Mouse (Mus musculus) heart, adult 9 months (tissue): ENCODE measurements around the gene Nadk.
A peak's percentile ranks its signal among the peaks of the same experiment; 100 is the strongest.

Source experiments
- DNase-seq, 2 experiments: peaks; one replicate each; pipeline ENCODE4 v3.0.0; 2022; ENCODE audit warnings: low spot score in 2 of 2

The Nadk gene

DNA sequence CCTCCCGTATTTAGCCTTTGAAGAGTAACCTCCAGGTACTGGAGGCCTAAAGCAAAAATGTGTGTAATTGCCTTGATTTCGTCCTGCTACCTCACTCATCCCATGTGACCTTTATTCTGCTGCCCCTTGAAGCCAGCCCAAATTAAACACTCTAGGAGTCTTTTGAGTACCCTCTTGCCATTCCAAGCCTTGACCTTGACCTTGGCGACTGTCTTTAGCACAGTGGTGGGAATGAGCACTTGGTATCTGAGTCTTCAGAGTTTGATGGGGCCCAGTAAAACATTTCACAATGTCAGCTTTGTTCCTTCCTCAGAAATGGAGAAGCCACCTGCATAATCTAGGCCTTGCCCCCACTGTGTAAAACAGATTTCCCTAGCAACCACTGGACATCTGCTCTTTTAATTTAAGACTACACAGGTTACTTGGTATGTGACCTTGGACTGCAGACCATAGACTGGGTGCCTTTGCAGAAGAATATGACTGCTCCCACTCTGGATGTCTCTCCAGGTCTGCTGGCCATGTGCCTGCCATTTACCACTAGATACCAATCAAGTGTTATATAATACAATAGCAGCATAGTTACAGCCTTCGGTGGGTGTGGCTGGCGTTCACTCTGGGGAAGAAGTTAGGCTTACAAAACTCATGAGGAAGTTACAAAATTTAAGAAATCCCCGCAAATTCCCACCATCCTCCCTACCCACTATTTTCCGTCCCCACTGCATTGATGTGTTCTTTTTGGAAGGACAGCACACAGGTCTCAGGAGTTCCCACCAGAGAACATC lies at the start of gene Nadk:
Gene Nadk (plus strand): TSS at position 718 of the 782 bp plus-strand sequence.
- peak; percentile 55 to 68 for DNase-seq

DNA sequence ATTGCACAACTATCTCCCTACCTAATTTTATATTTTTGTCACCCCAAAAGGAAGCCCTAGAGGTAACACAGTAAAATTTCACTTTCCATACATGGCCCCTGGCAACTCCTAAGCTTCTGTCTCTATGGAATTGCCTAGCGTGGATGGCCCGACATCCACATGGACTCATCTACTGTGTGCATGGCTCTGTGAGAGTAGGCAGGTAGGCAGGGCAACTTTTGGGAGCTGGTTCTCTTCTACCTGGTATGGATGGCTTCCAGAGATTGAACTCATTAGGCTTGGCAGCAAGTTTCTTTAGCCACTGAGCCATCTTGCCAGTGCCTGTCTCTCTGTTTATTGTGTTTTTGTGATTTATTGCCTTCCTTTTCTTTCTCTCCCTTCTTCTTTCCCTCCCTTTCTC lies 47.4 kb upstream of the Nadk start:
- DNase-seq, result no peak

DNA sequence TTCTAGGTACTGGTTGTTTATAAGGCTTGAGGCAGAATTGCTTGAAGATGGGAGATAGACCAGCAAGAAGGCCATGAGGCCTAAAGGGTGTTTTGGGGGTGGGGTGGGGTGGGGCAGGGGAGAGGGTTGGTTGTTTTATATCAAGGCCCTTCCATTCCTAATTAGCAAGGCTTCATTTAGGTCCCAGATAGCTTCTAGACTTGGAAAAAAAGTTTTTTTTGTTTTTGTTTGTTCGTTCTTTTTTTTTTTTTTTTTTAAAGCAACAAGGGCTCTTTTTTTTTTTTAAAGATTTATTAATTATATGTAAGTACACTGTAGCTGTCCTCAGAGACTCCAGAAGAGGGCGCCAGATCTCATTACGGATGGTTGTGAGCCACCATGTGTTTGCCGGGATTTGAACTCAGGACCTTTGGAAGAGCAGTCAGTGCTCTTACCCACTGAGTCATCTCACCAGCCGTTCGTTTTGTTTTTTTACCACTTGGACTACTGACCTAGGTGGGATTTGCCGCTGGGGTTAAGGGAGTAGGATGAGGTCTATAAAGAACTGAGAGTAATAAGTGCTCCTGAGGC lies 44.1 kb upstream of the Nadk start:
- DNase-seq, result no peak

DNA sequence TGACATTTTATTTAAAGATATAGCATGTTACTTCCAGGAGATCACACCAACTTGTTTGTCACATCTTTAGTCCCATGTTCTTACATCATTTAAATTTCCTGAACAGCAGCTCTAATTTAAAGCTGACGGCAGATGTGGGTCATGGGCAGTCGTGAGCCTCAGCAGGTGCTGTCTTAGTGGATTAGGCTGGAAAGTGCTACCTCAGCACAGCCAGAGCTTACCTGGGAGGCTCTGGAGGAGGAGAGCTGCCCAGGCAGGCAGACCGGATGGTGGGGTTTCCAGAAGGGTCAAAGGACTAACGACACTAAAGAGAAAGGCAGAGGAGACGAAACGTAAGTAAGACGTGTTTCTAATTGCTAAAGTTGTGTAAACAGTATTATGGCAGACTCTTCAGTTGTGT lies 39.9 kb upstream of the Nadk start:
- DNase-seq, result no peak

DNA sequence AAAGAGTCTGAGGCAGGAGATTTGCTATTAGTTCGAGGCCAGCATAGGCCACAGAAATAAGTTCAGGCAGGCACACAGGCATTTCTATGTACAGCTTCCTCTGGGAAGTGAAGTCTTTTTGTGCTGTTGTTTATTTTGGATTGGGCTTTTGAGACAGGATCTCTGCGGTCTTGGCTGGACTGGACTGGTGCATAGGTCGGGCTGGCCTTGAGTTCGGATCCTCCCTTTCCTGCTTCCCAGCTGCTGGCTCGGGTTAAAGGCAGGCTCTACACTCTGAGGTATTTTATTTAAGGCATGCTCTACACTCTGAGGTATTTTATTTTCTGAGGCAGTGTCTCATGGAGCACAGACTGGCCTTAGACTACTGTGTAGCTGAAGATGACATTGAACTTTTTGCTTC lies 36.4 kb upstream of the Nadk start:
- no peak for DNase-seq

DNA sequence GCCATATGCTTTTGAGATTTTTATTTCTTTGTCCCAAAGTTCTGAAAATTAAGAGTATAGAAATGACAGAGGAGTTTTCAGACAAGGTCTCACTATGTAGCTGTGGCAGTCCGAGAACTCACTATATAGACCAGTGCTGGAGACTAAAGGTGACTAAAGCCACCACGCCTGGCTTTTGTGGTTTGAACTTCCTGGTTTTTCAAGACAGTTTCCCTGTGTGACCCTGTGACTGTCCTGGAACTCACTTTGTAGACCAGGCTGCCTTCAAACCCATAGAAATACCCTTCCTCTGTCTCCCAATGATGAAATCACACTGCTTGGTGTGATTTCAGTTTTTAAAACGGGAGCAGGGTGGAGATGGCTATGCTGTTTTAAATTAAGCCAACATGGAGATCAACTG lies 32.9 kb upstream of the Nadk start:
- no peak for DNase-seq

DNA sequence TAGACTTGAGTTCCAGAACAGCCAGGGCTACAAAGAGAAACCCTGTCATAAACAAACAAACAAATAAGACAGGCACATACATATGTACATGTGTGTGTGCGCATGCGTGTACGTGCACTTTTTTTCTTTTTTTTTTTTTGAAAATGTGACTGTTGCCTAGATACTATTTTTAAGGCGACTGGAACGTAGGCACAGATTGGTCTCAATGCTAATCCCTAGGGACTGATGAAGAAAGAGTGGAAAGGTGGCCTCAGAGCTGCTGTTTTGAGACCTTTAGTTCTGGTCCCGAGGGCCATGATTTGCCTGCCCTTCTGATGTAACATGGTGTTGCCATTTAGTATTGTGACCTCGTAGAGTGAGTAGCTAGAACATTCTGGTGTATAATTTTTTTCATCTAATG lies 12.2 kb upstream of the Nadk start:
- DNase-seq, result no peak

DNA sequence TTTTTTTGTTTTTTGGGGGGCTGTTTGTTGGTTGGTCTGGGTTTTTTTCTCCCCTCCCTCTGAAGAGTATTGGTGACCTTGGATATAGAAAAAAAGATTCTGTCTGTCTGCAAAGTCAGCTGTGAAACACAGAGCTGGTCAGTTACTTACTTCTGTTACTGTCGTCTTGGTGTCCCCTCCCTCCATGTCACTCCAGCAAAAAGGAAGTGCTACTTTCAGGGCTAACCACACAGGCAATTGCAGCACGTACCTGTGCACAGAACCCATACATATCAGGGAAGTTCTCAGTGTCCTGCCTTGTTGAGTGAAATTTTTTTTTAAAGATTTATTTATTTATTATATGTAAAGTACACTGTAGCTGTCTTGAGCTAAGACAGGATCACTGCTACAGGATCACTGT lies 11.7 kb upstream of the Nadk start:
- DNase-seq, result no peak

DNA sequence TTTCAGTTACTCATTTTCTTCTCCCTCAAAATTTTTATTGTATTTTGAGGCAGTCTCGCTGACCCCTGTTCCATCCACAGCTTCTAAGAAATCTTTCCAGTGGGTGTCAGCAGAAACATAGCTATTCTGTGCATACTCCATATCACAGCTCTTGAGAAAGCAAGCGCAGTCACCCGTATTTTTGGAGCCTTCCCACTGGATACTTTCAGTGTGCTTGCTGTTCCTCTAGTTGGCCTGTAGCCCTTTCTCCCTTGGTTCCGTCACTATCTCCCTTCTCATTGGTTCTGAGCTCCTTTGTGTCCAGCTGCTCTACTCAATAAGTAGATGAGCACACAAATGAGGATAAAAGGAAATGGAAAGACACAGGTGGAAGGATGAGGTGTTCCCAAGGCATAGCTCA lies 11.1 kb upstream of the Nadk start:
- no peak for DNase-seq

DNA sequence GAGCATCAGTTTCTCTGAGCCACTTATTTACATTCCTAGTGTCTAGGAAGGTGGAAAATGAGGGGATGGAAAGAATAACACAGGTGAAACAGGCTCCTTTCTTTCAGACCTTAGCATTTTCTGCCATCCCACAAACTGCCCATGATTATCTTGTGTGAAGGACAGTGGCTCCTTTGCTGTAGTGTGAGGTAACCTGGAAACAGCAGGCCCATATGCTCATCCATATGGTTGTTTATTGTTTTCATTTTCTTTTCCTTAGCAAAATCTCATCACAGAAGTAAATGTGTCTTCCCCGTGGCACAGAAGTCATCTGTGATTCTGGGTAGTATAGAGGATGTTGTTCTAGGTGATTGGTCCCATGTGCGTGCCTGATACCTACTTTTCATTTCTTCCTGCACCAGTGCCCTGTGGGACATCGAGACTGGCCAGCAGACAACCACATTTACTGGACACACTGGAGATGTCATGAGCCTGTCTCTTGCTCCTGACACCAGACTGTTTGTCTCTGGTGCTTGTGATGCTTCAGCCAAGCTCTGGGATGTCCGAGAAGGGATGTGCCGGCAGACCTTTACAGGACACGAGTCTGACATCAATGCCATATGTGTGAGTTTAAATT lies 9.2 kb upstream of the Nadk start:
- no peak for DNase-seq

DNA sequence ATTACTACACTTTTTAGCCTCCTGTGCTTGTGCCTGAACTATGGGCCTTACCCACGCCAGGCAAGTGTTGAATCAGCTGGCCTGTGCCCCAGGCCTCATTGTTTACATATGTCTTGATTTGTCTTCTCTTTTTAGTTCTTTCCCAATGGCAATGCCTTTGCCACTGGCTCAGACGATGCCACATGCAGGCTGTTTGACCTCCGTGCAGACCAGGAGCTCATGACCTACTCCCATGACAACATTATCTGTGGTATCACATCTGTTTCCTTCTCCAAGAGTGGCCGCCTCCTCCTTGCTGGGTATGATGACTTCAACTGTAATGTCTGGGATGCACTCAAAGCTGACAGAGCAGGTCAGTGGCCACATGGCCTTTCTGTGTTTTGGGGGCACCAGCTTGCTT lies 7.3 kb upstream of the Nadk start:
- no peak for DNase-seq

DNA sequence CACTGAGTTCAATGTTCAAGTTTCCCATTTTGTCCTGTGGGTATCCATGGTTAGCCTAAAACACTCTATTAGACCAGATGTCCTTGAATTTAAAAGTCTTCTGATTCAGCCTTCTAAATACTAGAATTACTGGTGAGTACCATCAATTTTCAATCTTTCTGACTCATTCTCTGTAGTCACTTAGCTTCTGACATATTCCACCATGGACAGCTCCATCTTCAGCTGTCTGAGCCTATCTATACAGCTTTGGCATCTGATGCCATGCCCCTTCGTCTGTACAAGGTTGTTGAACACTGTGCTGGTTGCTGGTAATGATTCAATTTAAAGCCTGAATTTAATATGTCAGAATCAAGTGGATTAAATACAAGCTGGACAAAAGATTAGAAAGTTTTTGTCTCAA lies 6.7 kb upstream of the Nadk start:
- no peak for DNase-seq

DNA sequence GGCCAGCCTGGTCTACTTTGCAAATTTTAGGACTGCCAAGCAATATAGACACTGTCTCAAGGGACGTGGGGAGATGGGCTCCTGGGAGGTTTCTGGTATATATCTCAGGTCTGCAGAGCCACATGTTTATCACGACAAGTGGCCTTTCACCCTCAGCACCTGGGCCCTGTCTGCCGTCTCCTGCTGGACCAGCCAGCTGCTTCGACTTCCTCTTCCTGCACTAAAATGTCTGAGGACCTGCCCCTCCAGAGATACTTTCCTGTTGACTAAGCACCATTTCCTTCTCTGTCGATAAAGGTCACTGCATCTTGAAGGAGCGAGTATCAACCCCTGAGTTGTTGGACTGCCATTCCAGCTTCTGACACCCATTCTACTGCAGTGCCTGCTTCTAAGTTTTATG lies 2.7 kb upstream of the Nadk start:
- peak in 1 of 2 experiments; percentile 42 for DNase-seq

DNA sequence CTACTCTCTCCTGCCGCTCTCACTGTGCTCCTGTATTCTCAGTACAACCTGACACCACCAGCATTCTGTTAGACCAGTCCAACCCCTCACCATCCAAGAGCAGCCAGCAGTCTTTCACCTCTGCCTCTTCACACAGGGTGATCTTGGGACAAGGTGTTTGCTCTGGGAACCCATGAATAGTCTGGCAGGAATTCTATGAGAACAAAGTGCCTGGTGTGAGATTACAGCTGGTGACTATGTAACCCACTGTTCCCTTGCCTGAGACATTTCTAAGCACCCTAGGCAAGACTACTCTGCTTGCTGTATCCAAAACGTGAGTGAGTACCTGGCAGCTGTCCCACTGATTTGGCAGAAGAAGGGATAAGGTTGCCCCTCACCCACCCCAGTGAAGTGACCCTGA lies 1.2 kb upstream of the Nadk start:
- DNase-seq, result peak; percentile 49 to 57

DNA sequence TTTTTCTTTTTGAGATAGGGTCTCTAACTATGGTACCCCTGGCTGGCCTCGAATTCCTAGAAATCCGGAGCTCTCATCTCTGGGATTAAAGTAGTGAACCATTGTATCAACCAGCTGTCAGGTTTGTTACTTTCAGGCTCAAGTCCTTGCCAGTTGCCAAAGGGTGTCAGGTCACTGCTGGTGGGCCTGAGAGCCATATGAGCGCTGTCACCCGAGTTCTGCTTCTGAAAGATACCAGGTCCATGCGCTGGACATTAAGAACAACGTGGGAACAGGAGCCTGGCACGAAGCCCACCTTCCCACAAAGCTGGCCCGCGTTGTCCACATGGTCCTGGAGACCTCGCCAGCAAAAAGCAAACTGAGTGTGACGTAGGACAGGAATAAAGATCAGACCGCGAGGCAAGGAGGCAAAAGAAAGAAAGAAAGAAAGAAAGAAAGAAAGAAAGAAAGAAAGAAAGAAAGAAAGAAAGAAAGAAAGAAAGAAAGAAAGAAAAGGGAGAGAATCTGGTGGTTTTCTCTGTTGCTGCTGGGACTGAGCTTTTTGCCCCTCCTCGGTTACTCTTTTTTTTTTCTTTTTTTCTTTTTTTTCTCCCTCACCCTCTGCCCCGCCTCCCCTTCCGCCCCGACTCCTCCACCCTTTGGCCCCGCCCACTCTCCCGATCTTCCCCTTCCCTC lies 684 bp downstream of the Nadk start:
- DNase-seq, result peak; percentile 66 to 77

DNA sequence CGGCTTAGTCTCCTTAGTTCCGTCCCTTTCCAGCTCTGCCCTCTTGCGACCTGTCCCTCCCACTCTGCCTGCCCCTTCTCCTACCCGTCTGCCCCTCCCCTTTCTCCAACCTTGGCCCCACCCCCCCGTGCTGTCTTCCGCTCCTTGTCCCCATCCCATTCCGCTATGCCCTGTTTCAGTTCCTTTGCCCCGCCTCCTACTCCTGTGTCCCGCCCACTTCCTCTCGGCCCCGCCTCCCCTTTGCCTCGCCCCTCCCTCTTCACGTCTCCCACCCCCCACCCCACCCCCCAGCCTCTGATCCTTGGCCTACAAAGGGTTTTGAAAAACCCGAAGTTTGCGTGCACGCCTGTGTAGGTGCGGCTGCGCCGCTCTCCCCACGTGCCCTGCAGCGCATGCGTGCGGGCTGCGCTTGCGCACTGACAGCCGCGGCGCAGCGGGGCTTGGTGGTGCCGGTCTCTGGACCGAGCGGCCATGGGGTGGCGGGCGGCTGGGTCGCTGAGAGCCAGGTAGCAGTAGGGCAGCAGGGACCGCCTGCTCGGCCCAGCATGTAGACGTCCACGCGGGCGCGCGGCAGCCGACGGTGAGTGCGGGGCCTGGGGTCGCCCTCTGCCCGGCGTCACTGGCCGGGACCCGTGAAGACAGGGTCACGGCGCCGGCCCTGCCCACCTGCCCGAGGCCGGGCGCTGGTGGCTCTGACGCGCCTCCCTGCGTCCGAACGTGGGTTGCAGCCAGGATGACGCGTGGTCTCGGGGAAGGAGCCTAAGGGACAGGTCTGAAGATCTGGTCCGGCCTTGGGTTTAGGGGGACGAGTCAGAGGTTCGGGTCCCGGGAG lies 1.4 kb downstream of the Nadk start:
- DNase-seq, result peak; percentile 96 to 97

DNA sequence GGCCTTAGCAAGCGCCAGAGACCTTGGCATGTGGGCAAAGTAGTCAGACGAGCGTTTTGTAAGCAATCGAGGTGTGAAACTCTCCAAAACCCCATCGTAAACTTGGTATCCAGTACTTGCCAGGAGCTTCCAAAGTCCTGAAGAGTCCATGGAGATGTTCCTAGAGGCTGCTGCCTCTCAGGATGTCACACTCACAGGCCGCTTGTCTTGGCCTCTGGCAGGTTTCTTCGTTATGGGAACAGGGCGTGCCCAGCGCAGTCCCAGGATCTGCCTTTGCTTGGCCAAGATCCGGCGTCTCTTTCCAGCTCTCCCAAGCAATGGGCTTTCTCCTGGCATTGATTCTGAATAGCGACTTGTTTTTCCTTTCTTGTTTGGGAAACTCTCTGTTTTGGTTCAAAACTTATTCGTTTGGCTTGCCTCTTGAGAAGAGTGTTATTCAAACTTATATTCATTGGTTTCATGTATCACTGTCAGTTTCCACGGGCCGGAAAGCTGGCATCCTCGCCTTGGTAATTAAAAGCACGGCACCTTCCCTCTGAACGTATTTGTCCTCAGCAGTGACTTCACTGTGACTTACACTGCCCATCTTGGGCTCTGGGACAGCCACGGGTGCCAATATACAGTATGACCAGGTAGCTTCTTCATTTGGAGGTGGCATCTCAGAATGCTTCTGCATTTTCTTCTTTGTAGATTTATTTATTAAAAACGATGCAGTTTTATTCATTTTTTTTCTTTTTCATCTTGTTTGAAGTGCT lies 2.3 kb downstream of the Nadk start:
- DNase-seq, result peak; percentile 50 to 66

DNA sequence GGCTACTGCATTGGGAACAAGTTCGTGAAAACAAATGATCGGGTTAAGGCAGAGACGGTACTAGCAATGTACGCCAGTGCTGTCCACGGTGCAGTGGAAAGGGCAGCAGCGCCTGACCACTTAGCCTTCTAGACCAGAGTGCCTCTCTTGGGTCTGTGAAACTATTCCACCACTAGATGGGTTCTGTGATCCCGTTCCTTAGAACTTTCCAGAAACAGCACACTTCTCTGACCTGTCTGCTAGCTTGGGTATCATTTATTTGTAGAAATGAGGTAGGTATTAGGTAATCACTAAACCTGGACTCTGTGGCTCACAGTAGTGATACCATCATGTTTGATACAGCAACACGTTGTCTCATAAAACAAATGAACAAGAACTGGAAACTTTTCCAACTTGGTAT lies 4.4 kb downstream of the Nadk start:
- no peak for DNase-seq

DNA sequence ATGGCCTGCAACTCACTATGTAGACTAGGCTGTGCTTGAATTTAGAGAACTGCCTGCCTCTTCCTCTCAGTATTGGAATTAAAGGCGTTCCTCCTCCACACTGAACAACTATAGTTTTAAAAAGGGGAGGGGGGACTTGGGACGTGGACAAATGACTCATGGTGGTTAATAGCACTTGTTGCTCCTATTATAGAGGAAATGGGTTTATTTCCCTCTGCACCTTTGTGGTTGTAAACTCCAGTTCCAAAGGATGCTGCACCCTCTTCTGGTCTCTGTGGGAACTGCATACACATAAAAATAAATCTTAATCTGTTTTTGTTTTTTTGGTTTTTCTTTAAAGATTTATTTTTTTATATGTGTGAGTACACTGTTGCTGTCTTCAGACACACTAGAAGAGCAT lies 6.0 kb downstream of the Nadk start:
- peak in 1 of 2 experiments; percentile 40 for DNase-seq

DNA sequence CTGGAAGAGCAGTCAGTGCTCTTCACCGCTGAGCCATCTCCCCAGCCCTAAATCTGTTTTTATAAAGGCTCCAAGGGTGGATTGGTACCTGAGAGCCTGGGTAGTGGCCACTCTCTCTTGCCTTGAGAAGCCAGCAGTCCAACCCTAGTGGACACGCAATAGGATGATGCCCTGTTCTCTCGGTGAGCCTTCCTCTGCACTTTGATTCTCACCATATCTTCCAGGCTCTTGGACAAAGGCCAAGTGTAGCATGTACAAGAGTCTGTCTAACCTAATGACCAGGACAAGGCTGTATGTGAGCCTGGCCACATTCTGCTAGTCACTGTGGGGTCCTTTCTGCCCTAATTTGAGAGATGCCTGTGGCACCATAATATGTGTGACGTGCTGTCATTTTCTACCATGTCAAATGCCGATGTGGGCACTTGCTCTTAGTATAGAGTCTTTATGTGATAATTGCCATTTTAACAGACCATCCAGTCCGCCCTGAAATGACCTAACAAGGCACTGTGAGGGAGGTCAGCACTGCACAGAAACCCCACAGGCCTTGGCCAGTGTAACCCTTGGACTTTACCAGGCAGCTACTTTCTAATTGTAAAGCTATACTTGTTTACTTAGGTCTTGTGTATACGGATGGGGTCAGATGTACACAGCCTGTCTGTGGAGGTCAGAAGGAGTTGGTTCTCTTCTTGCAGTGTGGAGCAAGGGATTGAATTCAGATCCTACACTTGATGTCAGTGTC lies 6.6 kb downstream of the Nadk start:
- DNase-seq, result no peak
